Mouse (Mus musculus): ENCODE measurements at regions not wholly inside any gene's neighbourhood (a gene's known extent, or its start where the extent isn't known, plus 50 kb on each side); places are given as distances from the start of the nearest gene placed in this dataset.

DNA sequence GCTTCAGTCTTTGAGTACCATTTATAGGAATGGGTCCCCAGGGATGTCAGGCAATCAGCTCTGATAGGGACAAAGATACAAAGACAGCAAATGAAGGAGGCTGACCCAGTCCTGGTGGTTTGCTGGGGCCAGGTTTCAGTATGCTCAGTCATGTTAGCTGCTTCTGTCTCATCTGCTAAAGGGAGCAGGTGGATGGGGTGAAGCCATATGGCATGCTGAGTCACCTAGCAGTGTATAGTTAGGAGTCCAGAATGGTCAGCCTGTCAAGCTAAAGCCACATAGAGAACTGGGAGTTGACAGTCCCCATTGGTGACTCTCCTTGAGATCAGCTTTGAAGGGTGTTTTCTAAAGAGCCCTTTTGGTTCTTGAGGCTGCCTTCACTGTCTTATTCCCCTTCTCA is 139.4 kb downstream of the Gm15262 start:
- Histone ChIP-seq H3K27me3 (ENCODE audit: control insufficient read depth in 1 of 2, insufficient read depth in 2 of 2, low read length in 2 of 2) (no peaks in the 10 kb centered on the region), H3K27ac (ENCODE audit: control insufficient read depth, low read depth, low read length) (no peak overlapping the region), H3K36me3 (ENCODE audit: control insufficient read depth in 1 of 2, insufficient read depth in 2 of 2, low read length in 2 of 2) (no peaks in the 10 kb centered on the region), H3K4me3 (ENCODE audit: control insufficient read depth in 1 of 2, insufficient read depth in 1 of 2, low read depth in 2 of 2, low read length in 2 of 2) (no peak overlapping the region), H3K4me1 (ENCODE audit: control insufficient read depth in 1 of 2, insufficient read depth in 2 of 2, low read length in 2 of 2) (no peaks in the 10 kb centered on the region), H3K79me2 (ENCODE audit: control insufficient read depth, insufficient read depth, low read length, poor library complexity) (no peaks in the 10 kb centered on the region), H3K9me3 (replicated peaks; ENCODE audit: insufficient read depth, low read length) (no peaks in the 10 kb centered on the region), H3K9ac (ENCODE audit: control insufficient read depth, low read depth, low read length, poor library complexity, severe bottlenecking) (no peak overlapping the region)
- DNase-seq (ENCODE audit: low read depth, low spot score), result no peak
- no peak for TF ChIP-seq POLR2AphosphoS2 (IDR thresholded peaks at IDR 0.05; ENCODE audit: low read length)
- TF ChIP-seq MAZ (IDR thresholded peaks at IDR 0.05; ENCODE audit: low read depth, low read length), result no peak
- no peak for TF ChIP-seq CTCF (IDR thresholded peaks at IDR 0.05 in 2 of 3, conservative IDR thresholded peaks at IDR 0.05 in 1 of 3; ENCODE audit: control insufficient read depth in 1 of 3, insufficient read depth in 1 of 3, low read depth in 2 of 3, low read length in 3 of 3, poor library complexity in 1 of 3, severe bottlenecking in 1 of 3)
- no peak for TF ChIP-seq HCFC1 (IDR thresholded peaks at IDR 0.05; ENCODE audit: low read depth, low read length)
- TF ChIP-seq GABPA (IDR thresholded peaks at IDR 0.05; ENCODE audit: low read depth, low read length), result no peak
- no peak for TF ChIP-seq MAFK (IDR thresholded peaks at IDR 0.05; ENCODE audit: borderline replicate concordance, low read depth, low read length)
- no peak for TF ChIP-seq MEF2A (IDR thresholded peaks at IDR 0.05; ENCODE audit: extremely low read depth, insufficient replicate concordance, low read depth, low read length, poor library complexity, severe bottlenecking)
- no peak for TF ChIP-seq JUND (IDR thresholded peaks at IDR 0.05; ENCODE audit: low read depth, low read length)
- TF ChIP-seq UBTF (IDR thresholded peaks at IDR 0.05; ENCODE audit: borderline replicate concordance, insufficient read depth, low read depth, low read length), result no peak
- TF ChIP-seq ZMIZ1 (IDR thresholded peaks at IDR 0.05; ENCODE audit: low read depth, low read length), result no peak
- TF ChIP-seq TCF12 (IDR thresholded peaks at IDR 0.05; ENCODE audit: low read depth, low read length), result no peak
- TF ChIP-seq POLR2AphosphoS5 (IDR thresholded peaks at IDR 0.05; ENCODE audit: borderline replicate concordance, low read depth, low read length), result no peak
- no peak for TF ChIP-seq RAD21 (IDR thresholded peaks at IDR 0.05; ENCODE audit: low read depth, low read length)
- no peak for TF ChIP-seq KAT2A (conservative IDR thresholded peaks at IDR 0.05; ENCODE audit: low read depth, low read length)
- no peak for TF ChIP-seq SMC3 (IDR thresholded peaks at IDR 0.05; ENCODE audit: low read depth, low read length)
- TF ChIP-seq ELF1 (IDR thresholded peaks at IDR 0.05; ENCODE audit: low read depth, low read length), result no peak
- TF ChIP-seq MAX (IDR thresholded peaks at IDR 0.05; ENCODE audit: low read length), result no peak
- no peak for TF ChIP-seq USF1 (IDR thresholded peaks at IDR 0.05; ENCODE audit: low read depth, low read length)

DNA sequence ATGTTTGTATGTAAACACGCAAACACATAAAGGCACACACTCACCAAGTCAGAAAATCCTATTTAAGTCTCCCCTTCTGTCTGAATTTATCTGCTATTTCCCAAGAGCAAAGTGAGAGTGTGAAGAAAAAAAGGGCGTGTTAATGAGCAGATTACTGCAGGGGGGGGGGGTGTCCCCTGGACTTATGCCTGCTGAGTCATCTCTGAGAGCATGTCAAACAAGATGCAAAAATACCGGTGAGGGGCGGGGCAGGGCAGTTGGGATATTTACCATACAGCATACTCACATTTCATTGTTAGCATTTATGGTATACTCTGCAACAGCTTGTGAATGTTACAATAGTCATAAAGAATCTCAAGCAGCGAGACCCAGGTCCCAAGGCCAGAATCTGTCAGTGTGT is 140.8 kb downstream of the Gm15262 start:
- H3K9ac ChIP-seq (ENCODE audit: control insufficient read depth, low read depth, low read length, poor library complexity, severe bottlenecking), result no peak overlapping the region
- no peaks in the 10 kb centered on the region for H3K36me3 ChIP-seq (ENCODE audit: control insufficient read depth in 1 of 2, insufficient read depth in 2 of 2, low read length in 2 of 2)
- H3K9me3 ChIP-seq (replicated peaks; ENCODE audit: insufficient read depth, low read length), result no peaks in the 10 kb centered on the region
- no peak for TF ChIP-seq ZC3H11A (IDR thresholded peaks at IDR 0.05; ENCODE audit: low read depth, low read length)
- TF ChIP-seq UBTF (IDR thresholded peaks at IDR 0.05; ENCODE audit: borderline replicate concordance, insufficient read depth, low read depth, low read length), result no peak
- no peak for TF ChIP-seq HCFC1 (IDR thresholded peaks at IDR 0.05; ENCODE audit: low read depth, low read length)
- TF ChIP-seq POLR2A (IDR thresholded peaks at IDR 0.05; ENCODE audit: control insufficient read depth in 1 of 2, insufficient read depth in 1 of 2, low read depth in 1 of 2, low read length in 2 of 2, poor library complexity in 1 of 2), result no peak
- no peak for TF ChIP-seq ELF1 (IDR thresholded peaks at IDR 0.05; ENCODE audit: low read depth, low read length)
- TF ChIP-seq SMC3 (IDR thresholded peaks at IDR 0.05; ENCODE audit: low read depth, low read length), result no peak
- TF ChIP-seq ETS1 (IDR thresholded peaks at IDR 0.05; ENCODE audit: low read depth, low read length), result no peak
- no peak for TF ChIP-seq MYC (IDR thresholded peaks at IDR 0.05; ENCODE audit: low read depth, low read length)
- no peak for TF ChIP-seq MAX (IDR thresholded peaks at IDR 0.05; ENCODE audit: low read length)
- TF ChIP-seq RAD21 (IDR thresholded peaks at IDR 0.05; ENCODE audit: low read depth, low read length), result no peak
- no peak for TF ChIP-seq MEF2A (IDR thresholded peaks at IDR 0.05; ENCODE audit: extremely low read depth, insufficient replicate concordance, low read depth, low read length, poor library complexity, severe bottlenecking)
- no peak for TF ChIP-seq MXI1 (IDR thresholded peaks at IDR 0.05; ENCODE audit: low read depth, low read length)
- no peak for TF ChIP-seq CHD2 (IDR thresholded peaks at IDR 0.05; ENCODE audit: low read length)
- H3K4me3 ChIP-seq (ENCODE audit: control insufficient read depth in 1 of 2, insufficient read depth in 1 of 2, low read depth in 2 of 2, low read length in 2 of 2), result no peak overlapping the region
- no peaks in the 10 kb centered on the region for H3K27me3 ChIP-seq (ENCODE audit: control insufficient read depth in 1 of 2, insufficient read depth in 2 of 2, low read length in 2 of 2)
- no peak overlapping the region for H3K27ac ChIP-seq (ENCODE audit: control insufficient read depth, low read depth, low read length)
- no peaks in the 10 kb centered on the region for H3K4me1 ChIP-seq (ENCODE audit: control insufficient read depth in 1 of 2, insufficient read depth in 2 of 2, low read length in 2 of 2)
- peak; percentile 3 for DNase-seq (ENCODE audit: low read depth, low spot score)
- no peaks in the 10 kb centered on the region for H3K79me2 ChIP-seq (ENCODE audit: control insufficient read depth, insufficient read depth, low read length, poor library complexity)
